Mouse (Mus musculus) ES-E14 (cell line): Measurements from ENCODE around the gene Apmap. TPM values are rescaled to one million over a fixed set of nuclear protein-coding genes. Genes with fewer than 3 reads are reported as not detected.

Experiments used
- DNase-seq: peaks from one replicate; pipeline ENCODE4 v3.0.0-alpha.2; 2013; ENCODE audit warnings: low read depth, low spot score
- H3K27ac ChIP-seq: 2 replicates; pipeline ENCODE4 v1.5.1; 2012; ENCODE audit warnings: low read depth, mild to moderate bottlenecking, low read length, moderate library complexity, mixed read lengths; ENCODE audit not compliant: poor library complexity, insufficient read depth, severe bottlenecking
- H3K36me3 ChIP-seq: 2 replicates; pipeline ENCODE4 v1.6.1; 2012; ENCODE audit warnings: mild to moderate bottlenecking, low read length, moderate library complexity, mixed read lengths; ENCODE audit not compliant: control insufficient read depth, poor library complexity, insufficient read depth, severe bottlenecking
- H3K4me1 ChIP-seq, 2 experiments: fragments of 150-350 bp in 1 of 2; sonication (generic) in 1 of 2; 2 replicates each; pipeline ENCODE4 v1.6.1; 2012; ENCODE audit warnings: low read length in 2 of 2, mild to moderate bottlenecking in 1 of 2, mixed read lengths in 1 of 2; ENCODE audit not compliant: control insufficient read depth in 2 of 2, insufficient read depth in 2 of 2, poor library complexity in 1 of 2
- H3K4me3 ChIP-seq, 2 experiments: fragments of 150-350 bp in 1 of 2; sonication (generic) in 1 of 2; 2 replicates each; pipeline ENCODE4 v1.5.1; 2012; ENCODE audit warnings: low read length in 2 of 2, low read depth in 1 of 2, mild to moderate bottlenecking in 1 of 2, mixed read lengths in 1 of 2; ENCODE audit not compliant: insufficient read depth in 1 of 2, poor library complexity in 1 of 2, severe bottlenecking in 1 of 2
- H3K9ac ChIP-seq: 2 replicates; pipeline ENCODE4 v1.6.1; 2012; ENCODE audit warnings: low read depth, mild to moderate bottlenecking, low read length, mixed read lengths; ENCODE audit not compliant: poor library complexity, insufficient read depth, severe bottlenecking
- H3K9me3 ChIP-seq: fragments of 150-350 bp; sonication (generic); 2 replicates; pipeline ENCODE4 v1.6.1; 2012; ENCODE audit warnings: low read depth, mild to moderate bottlenecking, low read length; ENCODE audit not compliant: control insufficient read depth, insufficient read depth
- CHD2 ChIP-seq: IDR thresholded peaks from 2 replicates; pipeline ENCODE4 v1.6.1; 2014; ENCODE audit warnings: mild to moderate bottlenecking, low read depth, low read length, inconsistent platforms
- HCFC1 ChIP-seq: IDR thresholded peaks from 2 replicates; pipeline ENCODE4 v1.6.1; 2012; ENCODE audit warnings: low read length, inconsistent platforms, borderline replicate concordance; ENCODE audit not compliant: insufficient read depth
- MAFK ChIP-seq: IDR thresholded peaks from 2 replicates; pipeline ENCODE4 v1.6.1; 2014; ENCODE audit warnings: mild to moderate bottlenecking, low read depth, low read length, inconsistent platforms; ENCODE audit not compliant: insufficient read depth
- ZC3H11A ChIP-seq: IDR thresholded peaks from 2 replicates; pipeline ENCODE4 v1.6.1; 2012; ENCODE audit warnings: low read depth, mild to moderate bottlenecking, inconsistent platforms, low read length, borderline replicate concordance
- ZNF384 ChIP-seq: IDR thresholded peaks from 2 replicates; pipeline ENCODE4 v1.6.1; 2012; ENCODE audit warnings: low read depth, low read length, inconsistent platforms
- in situ Hi-C, 2 experiments: fragments of 600-800 bp; cut with MboI; formaldehyde crosslinking; loops; one replicate each; pipeline ENCODE4 v1.15.1; 2025; ENCODE audit warnings: low sequenced_read_pairs in 2 of 2, inconsistent platforms in 1 of 2; ENCODE audit not compliant: unreplicated experiment in 2 of 2
- total RNA-seq: library from RNA; depleted of rRNA; stranded (reverse); fragments of 300-350 nt; gene quantifications from 2 replicates; pipeline ENCODE4 v1.2.3, GENCODE M21; 2012

Apmap gene
- total RNA-seq, 1 experiment, result 35.0 TPM

DNA sequence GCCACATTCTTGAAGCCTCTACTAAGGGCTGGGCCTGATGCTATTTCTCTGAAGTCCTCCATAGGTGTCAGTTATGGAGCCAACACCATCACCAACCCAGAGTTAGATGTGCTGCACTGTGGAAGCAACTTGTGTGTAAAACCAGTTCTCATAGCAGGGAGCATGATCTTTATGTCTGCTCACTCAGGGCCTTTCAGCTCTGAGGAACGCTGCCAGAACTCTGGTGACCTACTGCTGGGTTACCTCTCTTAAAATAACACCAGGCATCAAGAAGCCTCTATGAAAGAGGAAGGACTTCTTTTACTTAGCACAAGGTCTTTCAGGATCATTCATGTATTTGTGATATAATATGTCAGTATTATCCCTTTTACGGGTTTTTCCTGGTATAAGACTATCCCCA lies 6.2 kb downstream of the Apmap start:
- no peak overlapping the region for H3K27ac ChIP-seq
- in situ Hi-C loops, result no loop called here
- no peak for DNase-seq
- no peaks in the 10 kb centered on the region for H3K9me3 ChIP-seq
- no peak overlapping the region for H3K4me3 ChIP-seq
- no peaks in the 10 kb centered on the region for H3K4me1 ChIP-seq
- H3K36me3 ChIP-seq, result no peaks in the 10 kb centered on the region
- H3K9ac ChIP-seq, result no peak overlapping the region
- no peak for TF ChIP-seq ZC3H11A
- no peak for TF ChIP-seq MAFK
- no peak for TF ChIP-seq HCFC1
- TF ChIP-seq ZNF384, result no peak
- no peak for TF ChIP-seq CHD2

DNA sequence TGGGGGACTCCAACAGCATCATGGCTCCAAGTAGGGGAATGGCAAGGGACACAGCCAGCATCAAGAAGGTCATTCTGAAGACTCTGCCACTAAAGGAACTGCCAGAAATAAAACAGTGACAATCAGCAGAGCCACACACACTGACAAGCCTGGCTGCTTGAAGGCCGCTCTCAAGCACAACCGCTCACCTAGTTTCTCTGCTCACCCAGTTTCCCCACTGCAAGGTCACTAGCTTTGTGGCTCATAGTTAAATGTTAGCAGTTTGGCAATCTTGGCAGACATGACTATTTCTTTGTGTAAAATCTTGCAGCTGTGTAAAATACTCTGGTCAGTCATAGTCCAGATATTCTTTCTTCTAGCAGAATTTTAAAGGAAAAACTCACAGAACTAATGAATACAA lies 8.1 kb downstream of the Apmap start:
- H3K9me3 ChIP-seq, result no peaks in the 10 kb centered on the region
- H3K4me3 ChIP-seq, result no peak overlapping the region
- in situ Hi-C loops, result no loop called here
- H3K4me1 ChIP-seq, result no peaks in the 10 kb centered on the region
- no peak overlapping the region for H3K27ac ChIP-seq
- H3K9ac ChIP-seq, result no peak overlapping the region
- TF ChIP-seq HCFC1 (no peak), MAFK (no peak), CHD2 (no peak), ZNF384 (no peak), ZC3H11A (no peak)
- H3K36me3 ChIP-seq, result no peaks in the 10 kb centered on the region; the same call in 1 of the 2 replicates
- DNase-seq, result no peak

DNA sequence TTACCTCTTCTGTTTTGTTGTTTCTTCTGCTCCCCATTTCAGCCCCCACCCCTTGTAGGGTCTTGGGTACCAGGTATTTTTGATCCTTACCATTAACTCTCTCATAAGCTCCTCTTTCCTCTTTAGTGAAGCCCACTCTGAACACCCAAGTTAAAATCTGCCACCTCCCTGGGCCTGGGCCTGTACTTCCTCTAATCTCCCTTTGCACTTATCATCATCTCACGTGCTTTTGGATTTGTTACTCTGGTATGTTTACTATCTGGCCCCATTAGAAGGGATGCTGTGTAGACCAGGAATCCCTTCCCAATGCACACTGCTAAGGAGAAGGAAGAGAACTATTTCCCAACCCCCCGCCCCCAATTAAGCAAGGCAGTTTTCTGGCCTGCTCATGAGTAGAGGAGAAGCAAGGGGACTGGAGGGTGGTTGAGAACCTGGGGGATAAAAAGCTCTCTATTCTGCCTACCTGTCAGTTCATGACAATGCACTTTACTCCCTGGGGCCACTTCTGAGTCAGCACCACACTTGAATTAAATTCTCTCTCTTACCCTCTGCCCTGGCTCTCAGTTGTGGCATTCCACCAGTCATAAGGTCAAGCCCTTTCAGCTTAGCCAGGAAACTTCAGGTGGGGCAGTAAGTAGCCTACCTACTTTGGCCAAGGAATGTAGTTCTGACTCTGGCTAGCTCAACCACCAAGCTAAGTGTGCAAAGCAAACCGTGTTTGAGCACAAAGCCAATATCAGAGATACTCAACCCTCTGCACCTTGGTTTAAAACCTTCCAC lies 12.8 kb downstream of the Apmap start:
- H3K27ac ChIP-seq, result no peak overlapping the region
- peaks cover 3% of the 10 kb centered on the region for H3K36me3 ChIP-seq
- no peak for DNase-seq
- no peaks in the 10 kb centered on the region for H3K4me1 ChIP-seq
- no peak overlapping the region for H3K4me3 ChIP-seq
- H3K9me3 ChIP-seq, result no peaks in the 10 kb centered on the region
- in situ Hi-C loops, result no loop called here
- no peak for TF ChIP-seq CHD2
- no peak for TF ChIP-seq ZNF384
- TF ChIP-seq MAFK, result no peak
- no peak for TF ChIP-seq ZC3H11A
- TF ChIP-seq HCFC1, result no peak
- H3K9ac ChIP-seq, result no peak overlapping the region

GRCm38 (mm10) chr2:150589076-150589475 lies 19.3 kb downstream of the Apmap start:
- peaks cover 3% of the 10 kb centered on the region for H3K36me3 ChIP-seq
- H3K4me3 ChIP-seq, result no peak overlapping the region
- no peak overlapping the region for H3K9ac ChIP-seq
- TF ChIP-seq MAFK (no peak), ZNF384 (no peak), HCFC1 (no peak), CHD2 (no peak), ZC3H11A (no peak)
- DNase-seq, result peak; percentile 16
- H3K27ac ChIP-seq, result no peak overlapping the region
- no peaks in the 10 kb centered on the region for H3K9me3 ChIP-seq
- in situ Hi-C loops, result no loop called here
- H3K4me1 ChIP-seq, result no peaks in the 10 kb centered on the region

DNA sequence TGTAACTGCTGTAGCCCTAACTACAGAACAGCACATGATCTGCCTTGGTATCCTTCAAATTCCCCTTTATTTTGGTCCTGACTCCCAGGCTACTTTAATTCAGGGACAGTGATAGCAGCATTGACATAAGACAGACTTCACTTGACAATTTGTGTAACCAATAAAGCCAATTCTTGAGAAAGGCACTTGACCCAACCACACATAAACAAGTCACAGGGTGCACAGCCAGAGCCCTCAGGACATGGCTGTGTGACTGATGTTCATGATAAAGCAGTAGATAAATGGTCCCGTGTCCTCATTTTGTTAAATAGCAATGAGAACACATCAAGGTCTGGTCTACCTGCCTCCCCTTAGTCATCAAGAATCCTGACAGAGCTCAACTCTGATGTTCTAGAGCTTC lies 28.7 kb downstream of the Apmap start:
- Histone ChIP-seq H3K4me3 (no peak overlapping the region), H3K4me1 (no peaks in the 10 kb centered on the region), H3K9ac (no peak overlapping the region), H3K36me3 (peaks cover 4% of the 10 kb centered on the region; the same call in 1 of the 2 replicates), H3K9me3 (no peaks in the 10 kb centered on the region), H3K27ac (no peak overlapping the region)
- TF ChIP-seq ZC3H11A (no peak), HCFC1 (no peak), ZNF384 (no peak), MAFK (no peak), CHD2 (no peak)
- in situ Hi-C loops, result no loop called here
- DNase-seq, result no peak
